Mouse (Mus musculus) lung, embryonic 15.5 days (tissue): ENCODE data around the gene Actbl2. TPM values are rescaled to one million over a fixed set of nuclear protein-coding genes. Genes with fewer than 3 reads are reported as not detected.

ENCODE experiments used
- ATAC-seq: fragments of 200-750 bp; cut with Nextera tagmentation; 2 replicates; pipeline ENCODE4 v1.8.0; 2017; ENCODE audit warnings: moderate number of reproducible peaks, borderline replicate concordance; ENCODE audit not compliant: low FRiP score, low TSS enrichment; ENCODE audit errors: extremely low read depth
- H3K27ac ChIP-seq: fragments of 300-500 bp; sonication (generic); 2 replicates; pipeline ENCODE4 v1.5.1; 2015; ENCODE audit warnings: moderate library complexity, mild to moderate bottlenecking, inconsistent platforms
- H3K27me3 ChIP-seq: fragments of 300-500 bp; sonication (generic); 2 replicates; pipeline ENCODE4 v1.6.1; 2015; ENCODE audit warnings: inconsistent platforms
- H3K36me3 ChIP-seq: fragments of 300-500 bp; sonication (generic); 2 replicates; pipeline ENCODE4 v1.6.1; 2015; ENCODE audit warnings: inconsistent platforms
- H3K4me1 ChIP-seq: fragments of 300-500 bp; sonication (generic); 2 replicates; pipeline ENCODE4 v1.6.1; 2015; ENCODE audit warnings: inconsistent platforms
- H3K4me2 ChIP-seq: fragments of 300-500 bp; sonication (generic); 2 replicates; pipeline ENCODE4 v1.6.1; 2015; ENCODE audit warnings: inconsistent platforms, mild to moderate bottlenecking, moderate library complexity
- H3K4me3 ChIP-seq: fragments of 300-500 bp; sonication (generic); 2 replicates; pipeline ENCODE4 v1.5.1; 2015; ENCODE audit warnings: mild to moderate bottlenecking, inconsistent platforms
- H3K9ac ChIP-seq: fragments of 300-500 bp; sonication (generic); 2 replicates; pipeline ENCODE4 v1.6.1; 2015; ENCODE audit warnings: inconsistent platforms
- H3K9me3 ChIP-seq: fragments of 300-500 bp; sonication (generic); 2 replicates; pipeline ENCODE4 v1.6.1; 2016; ENCODE audit warnings: inconsistent platforms
- WGBS: fragments of 180-500 bp; shearing (Covaris S2); methylation state at CpG from one replicate; pipeline ENCODE4 v1.1.7; 2015; 5-methylcytosine and 5-hydroxymethylcytosine counted together
- polyA plus RNA-seq: library from polyadenylated mRNA; unstranded; fragments of >200 nt; fragmentation: Nextera tagmentation; extraction: Ambion mirVana; gene quantifications from 2 replicates; pipeline ENCODE4 v1.2.1, GENCODE M21; 2015

Gene Actbl2
- polyA plus RNA-seq, 1 experiment from 2014 or later, result not detected

GRCm38 (mm10) chr13:111251795-111252194 lies 3.0 kb upstream of the Actbl2 start:
- no peak overlapping the region for H3K4me3 ChIP-seq
- no peaks in the 10 kb centered on the region for H3K9me3 ChIP-seq
- H3K4me1 ChIP-seq, result no peaks in the 10 kb centered on the region
- H3K27ac ChIP-seq, result no peak overlapping the region
- no peaks in the 10 kb centered on the region for H3K27me3 ChIP-seq
- H3K4me2 ChIP-seq, result no peak overlapping the region
- WGBS, result 64% methylated on average over 5 of the region's 5 CpGs
- no peaks in the 10 kb centered on the region for H3K36me3 ChIP-seq
- ATAC-seq, result no peak
- H3K9ac ChIP-seq, result no peak overlapping the region

DNA sequence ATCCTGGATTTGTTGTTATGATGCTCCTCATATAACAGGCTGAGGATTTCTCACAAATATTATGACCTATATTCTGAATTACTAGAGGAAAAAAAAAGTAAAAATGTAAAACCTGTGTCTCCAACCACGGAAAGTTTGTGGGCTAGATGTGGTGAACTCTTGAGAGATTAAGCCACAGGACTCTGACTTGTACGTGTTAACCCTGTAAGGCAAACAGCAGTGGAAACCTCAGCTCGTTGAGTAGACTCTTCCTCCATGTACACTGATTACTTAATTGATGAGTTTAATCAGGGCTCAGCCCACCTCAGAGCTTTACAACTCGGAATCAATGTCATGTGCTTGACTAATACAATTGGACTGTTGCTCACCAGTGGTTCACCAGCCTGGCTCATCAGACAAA lies 3.2 kb downstream of the Actbl2 start:
- no peak overlapping the region for H3K27ac ChIP-seq
- no peak overlapping the region for H3K9ac ChIP-seq
- H3K4me3 ChIP-seq, result no peak overlapping the region
- no peak overlapping the region for H3K4me2 ChIP-seq
- H3K36me3 ChIP-seq, result no peaks in the 10 kb centered on the region
- no peaks in the 10 kb centered on the region for H3K4me1 ChIP-seq
- H3K9me3 ChIP-seq, result no peaks in the 10 kb centered on the region
- no peak for ATAC-seq
- H3K27me3 ChIP-seq, result no peaks in the 10 kb centered on the region
- WGBS, result 59% methylated on average over 4 of the region's 4 CpGs

- Histone ChIP-seq H3K4me3 (no peak overlapping the region), H3K4me1 (no peaks in the 10 kb centered on the region), H3K9me3 (no peaks in the 10 kb centered on the region), H3K4me2 (no peak overlapping the region), H3K27me3 (no peaks in the 10 kb centered on the region), H3K9ac (no peak overlapping the region), H3K36me3 (no peaks in the 10 kb centered on the region), H3K27ac (no peak overlapping the region)
- ATAC-seq, result no peak
- WGBS, result 79% methylated on average over 11 of the region's 11 CpGs
These were observed 3.7 kb downstream of the Actbl2 start for GRCm38 (mm10) chr13:111258424-111259092.

DNA sequence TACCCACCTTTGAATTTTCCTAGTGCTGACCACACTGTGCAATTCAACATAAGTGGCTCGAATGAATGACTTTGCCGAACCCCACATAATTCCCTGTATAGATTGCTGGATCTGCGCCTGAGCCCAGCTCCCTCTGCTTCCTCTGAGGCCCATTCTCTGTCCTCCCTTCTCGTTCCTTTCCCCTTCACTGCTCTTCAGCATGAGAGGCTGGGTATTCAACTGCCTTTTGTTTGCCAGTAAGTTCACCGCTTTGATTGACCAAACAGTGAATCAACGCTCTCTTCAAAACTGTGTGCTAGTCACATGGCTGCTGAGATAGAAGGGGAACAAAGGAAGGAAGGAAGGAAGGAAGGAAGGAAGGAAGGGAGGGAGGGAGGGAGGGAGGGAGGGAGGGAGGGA lies 4.3 kb downstream of the Actbl2 start:
- Histone ChIP-seq H3K9ac (no peak overlapping the region), H3K36me3 (no peaks in the 10 kb centered on the region), H3K4me3 (no peak overlapping the region), H3K4me1 (no peaks in the 10 kb centered on the region), H3K27ac (no peak overlapping the region), H3K4me2 (no peak overlapping the region), H3K27me3 (no peaks in the 10 kb centered on the region), H3K9me3 (no peaks in the 10 kb centered on the region)
- 59% methylated on average over 6 of the region's 6 CpGs for WGBS
- no peak for ATAC-seq

DNA sequence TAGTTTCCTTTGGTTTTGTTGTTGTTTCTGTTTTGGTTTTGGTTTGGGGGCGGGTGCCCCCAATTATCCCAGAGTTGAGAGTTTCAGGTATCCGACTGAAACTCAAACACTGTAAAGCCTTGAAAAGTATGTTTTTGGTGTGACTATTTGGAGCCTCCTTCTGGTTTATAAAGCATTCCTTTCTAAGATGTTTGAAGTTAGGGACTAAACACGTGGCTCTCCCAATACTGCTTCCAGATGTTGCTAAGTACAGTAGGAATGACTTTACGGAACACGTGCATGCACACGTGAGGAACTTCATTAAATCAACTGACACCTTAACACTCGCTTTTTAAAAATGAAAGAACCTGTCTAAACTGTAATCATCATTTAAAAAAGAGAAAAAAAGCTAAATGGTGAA lies 4.9 kb downstream of the Actbl2 start:
- Histone ChIP-seq H3K4me3 (no peak overlapping the region), H3K9ac (no peak overlapping the region), H3K27me3 (no peaks in the 10 kb centered on the region), H3K27ac (no peak overlapping the region), H3K4me1 (no peaks in the 10 kb centered on the region), H3K9me3 (no peaks in the 10 kb centered on the region), H3K4me2 (no peak overlapping the region), H3K36me3 (no peaks in the 10 kb centered on the region)
- whole genome bisulfite sequencing, result 67% methylated on average over 7 of the region's 7 CpGs
- no peak for ATAC-seq

GRCm38 (mm10) chr13:111263186-111263585 lies 8.4 kb downstream of the Actbl2 start:
- H3K4me3 ChIP-seq, result no peak overlapping the region
- no peaks in the 10 kb centered on the region for H3K9me3 ChIP-seq
- no peak overlapping the region for H3K4me2 ChIP-seq
- WGBS, result 84% methylated on average over 2 of the region's 2 CpGs
- H3K27ac ChIP-seq, result no peak overlapping the region
- H3K4me1 ChIP-seq, result peaks cover 24% of the 10 kb centered on the region
- no peak overlapping the region for H3K9ac ChIP-seq
- no peaks in the 10 kb centered on the region for H3K27me3 ChIP-seq
- no peaks in the 10 kb centered on the region for H3K36me3 ChIP-seq
- ATAC-seq, result no peak

DNA sequence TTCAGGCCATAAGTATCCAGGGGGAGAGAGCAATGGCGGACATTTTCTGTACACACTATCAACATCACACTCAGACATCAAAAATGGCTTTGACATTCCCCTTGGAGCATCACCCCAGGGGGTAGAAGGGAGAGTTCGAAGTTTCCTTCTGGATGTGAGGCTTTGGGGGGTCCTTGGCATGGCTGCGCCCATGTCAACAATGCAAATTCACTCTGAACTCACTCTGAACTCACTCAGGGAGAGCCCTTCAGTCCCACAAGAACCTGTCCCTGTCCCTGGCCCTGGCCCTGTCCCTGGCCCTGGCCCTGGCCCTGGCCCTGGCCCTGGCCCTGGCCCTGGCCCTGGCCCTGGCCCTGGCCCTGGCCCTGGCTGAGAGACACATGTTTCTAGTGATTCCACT lies 8.9 kb downstream of the Actbl2 start:
- Histone ChIP-seq H3K9ac (no peak overlapping the region), H3K36me3 (no peaks in the 10 kb centered on the region), H3K4me2 (no peak overlapping the region), H3K27me3 (no peaks in the 10 kb centered on the region), H3K4me3 (no peak overlapping the region), H3K9me3 (no peaks in the 10 kb centered on the region), H3K4me1 (peaks cover 26% of the 10 kb centered on the region), H3K27ac (no peak overlapping the region)
- 80% methylated on average over 3 of the region's 3 CpGs for WGBS
- ATAC-seq, result no peak

GRCm38 (mm10) chr13:111265231-111266000 lies 10.6 kb downstream of the Actbl2 start:
- WGBS, result 58% methylated on average over 4 of the region's 4 CpGs
- H3K27ac ChIP-seq, result peak overlapping the region; percentile 65; the same call in 1 of the 2 replicates
- no peaks in the 10 kb centered on the region for H3K9me3 ChIP-seq
- ATAC-seq, result no peak
- H3K27me3 ChIP-seq, result no peaks in the 10 kb centered on the region
- H3K4me3 ChIP-seq, result no peak overlapping the region
- no peak overlapping the region for H3K9ac ChIP-seq
- H3K4me1 ChIP-seq, result peaks cover 36% of the 10 kb centered on the region
- no peak overlapping the region for H3K4me2 ChIP-seq
- H3K36me3 ChIP-seq, result no peaks in the 10 kb centered on the region

- 48% methylated on average over 5 of the region's 5 CpGs for WGBS
- no peak overlapping the region for H3K4me2 ChIP-seq
- H3K9me3 ChIP-seq, result no peaks in the 10 kb centered on the region
- peak overlapping the region; percentile 67 for H3K27ac ChIP-seq
- H3K4me3 ChIP-seq, result no peak overlapping the region
- H3K27me3 ChIP-seq, result no peaks in the 10 kb centered on the region
- no peaks in the 10 kb centered on the region for H3K36me3 ChIP-seq
- peaks cover 39% of the 10 kb centered on the region for H3K4me1 ChIP-seq
- peak; percentile 49; the same call in 1 of the 2 replicates for ATAC-seq
- H3K9ac ChIP-seq, result no peak overlapping the region
These were observed 12.0 kb downstream of the Actbl2 start for GRCm38 (mm10) chr13:111266855-111267254.

DNA sequence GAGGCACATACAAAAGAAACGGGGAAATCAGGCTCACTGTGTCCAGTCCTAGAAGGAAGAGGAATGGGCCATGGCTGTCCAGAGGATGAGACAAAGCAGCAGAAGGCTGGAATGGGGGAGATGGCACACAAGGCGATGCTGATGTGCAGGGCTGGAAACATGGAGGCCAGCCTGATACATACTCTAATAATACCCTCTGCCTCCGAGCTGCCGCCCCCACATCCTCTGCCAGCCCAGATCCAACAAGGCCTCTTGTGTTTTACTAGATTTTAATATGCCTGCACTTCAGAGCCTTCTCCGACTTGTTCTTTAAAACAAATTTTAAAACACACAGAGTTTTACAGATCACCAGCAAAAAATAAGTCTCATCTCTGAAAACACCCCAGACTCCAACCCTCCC lies 14.2 kb downstream of the Actbl2 start:
- H3K4me1 ChIP-seq, result peaks cover 39% of the 10 kb centered on the region
- no peak overlapping the region for H3K27ac ChIP-seq
- no peak overlapping the region for H3K4me3 ChIP-seq
- no peaks in the 10 kb centered on the region for H3K27me3 ChIP-seq
- ATAC-seq, result no peak
- WGBS, result 70% methylated on average over 5 of the region's 5 CpGs
- H3K36me3 ChIP-seq, result no peaks in the 10 kb centered on the region
- H3K9ac ChIP-seq, result no peak overlapping the region
- no peak overlapping the region for H3K4me2 ChIP-seq
- H3K9me3 ChIP-seq, result no peaks in the 10 kb centered on the region

GRCm38 (mm10) chr13:111269789-111270335 lies 15.0 kb downstream of the Actbl2 start:
- Histone ChIP-seq H3K9ac (no peak overlapping the region), H3K36me3 (no peaks in the 10 kb centered on the region), H3K4me2 (peak overlapping the region; percentile 32), H3K9me3 (no peaks in the 10 kb centered on the region), H3K27me3 (no peaks in the 10 kb centered on the region), H3K27ac (peak overlapping the region; percentile 76), H3K4me1 (peaks cover 39% of the 10 kb centered on the region), H3K4me3 (no peak overlapping the region)
- ATAC-seq, result peak; percentile 47; the same call in 1 of the 2 replicates
- WGBS, result 26% methylated on average over 13 of the region's 13 CpGs

GRCm38 (mm10) chr13:111271868-111272267 lies 17.1 kb downstream of the Actbl2 start:
- Histone ChIP-seq H3K4me2 (no peak overlapping the region), H3K36me3 (no peaks in the 10 kb centered on the region), H3K4me1 (peaks cover 25% of the 10 kb centered on the region), H3K4me3 (no peak overlapping the region), H3K27ac (no peak overlapping the region), H3K9ac (no peak overlapping the region), H3K27me3 (no peaks in the 10 kb centered on the region), H3K9me3 (no peaks in the 10 kb centered on the region)
- 72% methylated on average over 8 of the region's 8 CpGs for WGBS
- no peak for ATAC-seq
